Mouse (Mus musculus) liver, embryonic 14.5 days (tissue): Measurements from ENCODE around the gene Hspa1b.
"Not testable (repeated sequence)": the region's sequence is repeated elsewhere in the genome, so short reads cannot be mapped to it uniquely, and the experiment has no call there.

Source experiments
- CTCF ChIP-seq: IDR thresholded peaks from 2 replicates; pipeline ENCODE4 v1.5.1; 2016; ENCODE audit warnings: antibody characterized with exemption, low read depth, control low read depth
- EP300 ChIP-seq: IDR thresholded peaks from 2 replicates; pipeline ENCODE4 v1.6.1; 2016; ENCODE audit warnings: antibody characterized with exemption, low read depth

- not testable (repeated sequence) for TF ChIP-seq EP300, CTCF
These were observed 41.1 kb upstream of the Hspa1b start for GRCm38 (mm10) chr17:34999871-35000716.
